Mouse (Mus musculus): ENCODE results near the gene Deaf1. TPM values are rescaled to one million over a fixed set of nuclear protein-coding genes. Genes with fewer than 3 reads are reported as not detected.
"Not testable (repeated sequence)": the region's sequence is repeated elsewhere in the genome, so short reads cannot be mapped to it uniquely, and the experiment has no call there.

Gene Deaf1
- polyA plus RNA-seq, 1 experiment from 2014 or later: 187 TPM

DNA sequence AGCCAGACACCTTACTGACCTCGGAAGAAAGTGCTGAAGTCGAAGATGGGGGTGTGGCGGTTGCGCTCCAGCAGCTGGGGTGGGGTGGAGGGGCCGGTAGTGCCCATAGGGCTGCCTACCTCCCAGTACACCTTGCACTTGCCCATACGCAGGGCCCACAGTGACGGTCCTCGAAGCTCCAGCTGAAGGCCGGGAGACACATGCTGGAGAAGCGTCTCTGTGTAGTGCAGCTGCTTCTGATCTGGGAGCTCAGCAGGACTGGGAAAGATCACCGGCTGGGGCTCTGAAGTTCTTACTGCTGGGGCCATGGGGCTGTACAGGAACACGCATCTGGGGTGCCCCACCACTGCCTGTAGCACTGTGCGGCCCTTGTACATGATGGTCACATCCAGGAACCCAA, 63.9 kb downstream of the Deaf1 start:
- no peak overlapping the region for H3K4me2 ChIP-seq (replicated peaks)
- 92% methylated on average over 13 of the region's 13 CpGs for WGBS
- peaks cover 59% of the 10 kb centered on the region for H3K36me3 ChIP-seq (replicated peaks; ENCODE audit: control insufficient read depth, insufficient read depth)
- H3K4me3 ChIP-seq (replicated peaks; ENCODE audit: low read length): no peak overlapping the region
- no peak for DNase-seq (ENCODE audit: low spot score)
- no peaks in the 10 kb centered on the region for H3K9me3 ChIP-seq (ENCODE audit: control insufficient read depth, low read length)
- ATAC-seq (ENCODE audit: low FRiP score): 0 out of 2 replicates have a peak, but pooled peaks have one; percentile 38
- H3K27ac ChIP-seq: no peak overlapping the region
- 0 out of 2 replicates have a peak, but pooled peaks cover 7% of the 10 kb centered on the region for H3K4me1 ChIP-seq (replicated peaks; ENCODE audit: control insufficient read depth, insufficient read depth, low read length)
- H3K27me3 ChIP-seq (ENCODE audit: control insufficient read depth, insufficient read depth, low read length): no peaks in the 10 kb centered on the region
- H3K9ac ChIP-seq: no peak overlapping the region

DNA sequence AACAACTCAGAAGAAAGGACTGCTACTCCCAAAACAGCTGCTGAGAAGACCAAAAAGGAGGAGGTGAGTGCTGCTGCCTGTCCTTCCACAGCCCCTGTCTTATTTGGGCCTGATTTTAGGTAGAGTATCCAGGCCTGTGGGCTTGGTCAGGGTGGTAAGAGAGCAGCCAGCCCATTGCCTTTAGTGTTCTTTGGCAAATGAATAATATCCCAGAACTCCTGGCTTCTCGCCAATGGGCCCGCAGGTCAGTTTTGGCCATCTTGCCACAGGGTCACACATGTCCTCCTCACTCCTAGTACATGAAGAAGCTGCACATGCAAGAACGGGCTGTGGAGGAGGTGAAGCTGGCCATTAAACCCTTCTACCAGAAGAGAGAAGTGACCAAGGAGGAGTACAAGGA, 66.0 kb downstream of the Deaf1 start:
- DNase-seq (ENCODE audit: low spot score): no peak
- WGBS: 87% methylated on average over 3 of the region's 3 CpGs

DNA sequence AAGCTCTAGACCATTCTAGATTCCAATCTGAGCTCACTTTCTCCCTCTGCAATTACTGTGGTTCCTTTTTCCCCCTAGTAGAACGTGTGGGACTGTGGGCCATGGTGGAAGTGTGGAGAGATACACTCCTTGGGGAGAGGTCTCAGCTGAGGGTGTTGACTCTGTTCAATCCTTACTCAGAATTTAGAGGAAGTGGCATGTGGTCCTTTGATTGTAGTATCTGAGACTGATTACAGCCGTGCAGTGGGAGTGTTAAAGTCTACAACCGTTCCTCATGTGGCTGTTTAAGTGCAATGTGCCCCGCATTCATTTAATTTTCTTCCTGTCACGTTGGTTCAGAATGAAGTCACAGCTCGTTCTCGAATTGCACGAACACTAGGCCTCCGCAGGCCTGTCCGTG, 71.3 kb downstream of the Deaf1 start:
- DNase-seq (ENCODE audit: low spot score): no peak
- ATAC-seq (ENCODE audit: low FRiP score): no peak
- Histone ChIP-seq H3K4me3 (replicated peaks; ENCODE audit: low read length) (no peak overlapping the region), H3K27me3 (ENCODE audit: control insufficient read depth, insufficient read depth, low read length) (no peaks in the 10 kb centered on the region), H3K27ac (no peak overlapping the region), H3K4me2 (replicated peaks) (no peak overlapping the region), H3K4me1 (replicated peaks; ENCODE audit: control insufficient read depth, insufficient read depth, low read length) (no peaks in the 10 kb centered on the region), H3K36me3 (replicated peaks; ENCODE audit: control insufficient read depth, insufficient read depth) (peaks cover 98% of the 10 kb centered on the region), H3K9ac (no peak overlapping the region), H3K9me3 (ENCODE audit: control insufficient read depth, low read length) (no peaks in the 10 kb centered on the region)
- 94% methylated on average over 10 of the region's 10 CpGs for WGBS

More for the DNA sequence above, 66.0 kb downstream of the Deaf1 start:
- peaks cover 81% of the 10 kb centered on the region for H3K36me3 ChIP-seq (replicated peaks; ENCODE audit: control insufficient read depth, insufficient read depth)
- 0 out of 2 replicates have a peak, but pooled peaks cover 7% of the 10 kb centered on the region for H3K4me1 ChIP-seq (replicated peaks; ENCODE audit: control insufficient read depth, insufficient read depth, low read length)
- no peak overlapping the region for H3K4me3 ChIP-seq (replicated peaks; ENCODE audit: low read length)
- H3K4me2 ChIP-seq (replicated peaks): no peak overlapping the region
- no peak overlapping the region for H3K9ac ChIP-seq
- no peak for ATAC-seq (ENCODE audit: low FRiP score)
- no peaks in the 10 kb centered on the region for H3K27me3 ChIP-seq (ENCODE audit: control insufficient read depth, insufficient read depth, low read length)
- no peak overlapping the region for H3K27ac ChIP-seq
- no peaks in the 10 kb centered on the region for H3K9me3 ChIP-seq (ENCODE audit: control insufficient read depth, low read length)

DNA sequence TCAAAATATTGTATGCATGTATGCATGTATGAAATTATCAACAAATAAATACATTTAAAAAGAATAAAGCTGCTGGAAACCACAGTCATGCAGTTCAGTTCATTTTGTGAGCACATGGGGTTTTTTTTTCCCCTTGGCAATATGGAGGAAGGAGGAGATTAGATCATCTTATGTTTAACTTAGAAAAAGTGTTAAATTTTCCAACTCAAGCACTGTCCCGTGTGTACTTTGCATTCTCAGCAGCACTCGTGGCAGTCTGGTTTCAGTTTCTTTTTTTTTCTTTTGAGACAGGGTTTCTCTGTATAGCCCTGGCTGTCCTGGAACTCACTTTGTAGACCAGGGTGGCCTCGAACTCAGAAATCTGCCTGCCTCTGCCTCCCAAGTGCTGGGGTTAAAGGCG, 77.0 kb downstream of the Deaf1 start:
- not testable (repeated sequence) for H3K4me2 ChIP-seq (replicated peaks); H3K9me3 ChIP-seq (ENCODE audit: control insufficient read depth, low read length); H3K4me3 ChIP-seq (replicated peaks; ENCODE audit: low read length); H3K27me3 ChIP-seq (ENCODE audit: control insufficient read depth, insufficient read depth, low read length); H3K27ac ChIP-seq; H3K9ac ChIP-seq; ATAC-seq (ENCODE audit: low FRiP score); H3K4me1 ChIP-seq (replicated peaks; ENCODE audit: control insufficient read depth, insufficient read depth, low read length); DNase-seq (ENCODE audit: low spot score)
- peaks cover 95% of the 10 kb centered on the region for H3K36me3 ChIP-seq (replicated peaks; ENCODE audit: control insufficient read depth, insufficient read depth)
- WGBS: 94% methylated on average over 4 of the region's 4 CpGs

Other genes starting within 250 kb of the Deaf1 start
- gene Pkp3, start 249.5 kb downstream of the Deaf1 start, polyA plus RNA-seq (2014; fragmentation: Nextera tagmentation; extraction: Ambion mirVana): not detected in 2 replicates
- 2.5 and 3.1 TPM in 2 replicates for gene Sigirr, start 227.1 kb downstream of the Deaf1 start, polyA plus RNA-seq (2014; fragmentation: Nextera tagmentation; extraction: Ambion mirVana)
- 0.27 and 0.32 TPM in 2 replicates for gene Ano9, start 209.9 kb downstream of the Deaf1 start, polyA plus RNA-seq (2014; fragmentation: Nextera tagmentation; extraction: Ambion mirVana)
- gene Ptdss2, start 205.3 kb downstream of the Deaf1 start, polyA plus RNA-seq (2014; fragmentation: Nextera tagmentation; extraction: Ambion mirVana): 86.1 and 92.0 TPM in 2 replicates
- 53.5 and 56.1 TPM in 2 replicates for gene Rnh1, start 154.8 kb downstream of the Deaf1 start, polyA plus RNA-seq (2014; fragmentation: Nextera tagmentation; extraction: Ambion mirVana)
- gene Hras, start 133.7 kb downstream of the Deaf1 start, polyA plus RNA-seq (2014; fragmentation: Nextera tagmentation; extraction: Ambion mirVana): 168 and 187 TPM in 2 replicates
- 6.6 and 7.6 TPM in 2 replicates for gene Lrrc56, start 133.5 kb downstream of the Deaf1 start, polyA plus RNA-seq (2014; fragmentation: Nextera tagmentation; extraction: Ambion mirVana)
- 0.20 and 0.66 TPM in 2 replicates for gene Lmntd2, start 113.6 kb downstream of the Deaf1 start, polyA plus RNA-seq (2014; fragmentation: Nextera tagmentation; extraction: Ambion mirVana)
- 20.2 and 23.5 TPM in 2 replicates for gene Rassf7, start 111.8 kb downstream of the Deaf1 start, polyA plus RNA-seq (2014; fragmentation: Nextera tagmentation; extraction: Ambion mirVana)
- gene Phrf1, start 98.9 kb downstream of the Deaf1 start, polyA plus RNA-seq (2014; fragmentation: Nextera tagmentation; extraction: Ambion mirVana): 61.8 and 63.5 TPM in 2 replicates
- gene Irf7, start 61.2 kb downstream of the Deaf1 start, polyA plus RNA-seq (2014; fragmentation: Nextera tagmentation; extraction: Ambion mirVana): 1.4 and 1.6 TPM in 2 replicates
- gene Cdhr5, start 50.9 kb downstream of the Deaf1 start, polyA plus RNA-seq (2014; fragmentation: Nextera tagmentation; extraction: Ambion mirVana): not detected in 2 replicates
- gene Sct, start 48.6 kb downstream of the Deaf1 start, polyA plus RNA-seq (2014; fragmentation: Nextera tagmentation; extraction: Ambion mirVana): 3.2 and 4.1 TPM in 2 replicates
- 0.65 and 0.88 TPM in 2 replicates for gene Drd4, start 35.7 kb downstream of the Deaf1 start, polyA plus RNA-seq (2014; fragmentation: Nextera tagmentation; extraction: Ambion mirVana)
- 24.7 and 32.6 TPM in 2 replicates for gene Tmem80, start within 50 bp of the Deaf1 start, polyA plus RNA-seq (2014; fragmentation: Nextera tagmentation; extraction: Ambion mirVana)
- gene Eps8l2, start 11.2 kb upstream of the Deaf1 start, polyA plus RNA-seq (2014; fragmentation: Nextera tagmentation; extraction: Ambion mirVana): 0.98 and 1.2 TPM in 2 replicates
- 271 and 278 TPM in 2 replicates for gene Taldo1, start 64.5 kb upstream of the Deaf1 start, polyA plus RNA-seq (2014; fragmentation: Nextera tagmentation; extraction: Ambion mirVana)
- gene Gatd1, start 86.4 kb upstream of the Deaf1 start, polyA plus RNA-seq (2014; fragmentation: Nextera tagmentation; extraction: Ambion mirVana): 36.9 and 43.4 TPM in 2 replicates
- 46.9 and 50.3 TPM in 2 replicates for gene Cend1, start 101.8 kb upstream of the Deaf1 start, polyA plus RNA-seq (2014; fragmentation: Nextera tagmentation; extraction: Ambion mirVana)
- 73.0 and 81.4 TPM in 2 replicates for gene Slc25a22, start 110.2 kb upstream of the Deaf1 start, polyA plus RNA-seq (2014; fragmentation: Nextera tagmentation; extraction: Ambion mirVana)
- gene Pidd1, start 116.3 kb upstream of the Deaf1 start, polyA plus RNA-seq (2014; fragmentation: Nextera tagmentation; extraction: Ambion mirVana): 3.1 and 4.2 TPM in 2 replicates
- gene Rplp2, start 119.7 kb upstream of the Deaf1 start, polyA plus RNA-seq (2014; fragmentation: Nextera tagmentation; extraction: Ambion mirVana): 669 and 782 TPM in 2 replicates
- 15.3 and 18.4 TPM in 2 replicates for gene Pnpla2, start 127.5 kb upstream of the Deaf1 start, polyA plus RNA-seq (2014; fragmentation: Nextera tagmentation; extraction: Ambion mirVana)
- gene Cracr2b, start 133.4 kb upstream of the Deaf1 start, polyA plus RNA-seq (2014; fragmentation: Nextera tagmentation; extraction: Ambion mirVana): 3.7 and 8.1 TPM in 2 replicates
- gene Cd151, start 139.7 kb upstream of the Deaf1 start, polyA plus RNA-seq (2014; fragmentation: Nextera tagmentation; extraction: Ambion mirVana): 47.0 and 50.4 TPM in 2 replicates
- 81.9 and 93.0 TPM in 2 replicates for gene Polr2l, start 147.4 kb upstream of the Deaf1 start, polyA plus RNA-seq (2014; fragmentation: Nextera tagmentation; extraction: Ambion mirVana)
- 61.0 and 62.2 TPM in 2 replicates for gene Tspan4, start 147.6 kb upstream of the Deaf1 start, polyA plus RNA-seq (2014; fragmentation: Nextera tagmentation; extraction: Ambion mirVana)
- gene Chid1, start 212.2 kb upstream of the Deaf1 start, polyA plus RNA-seq (2014; fragmentation: Nextera tagmentation; extraction: Ambion mirVana): 45.5 and 47.8 TPM in 2 replicates
- gene Ap2a2, start 234.5 kb upstream of the Deaf1 start, polyA plus RNA-seq (2014; fragmentation: Nextera tagmentation; extraction: Ambion mirVana): 104 TPM in 2 replicates

Measured in hindbrain, embryonic 14.5 days (tissue).